Mouse (Mus musculus) ES-E14 (cell line): ENCODE measurements around the gene Cgnl1.

Source experiments
- CHD2 ChIP-seq: IDR thresholded peaks from 2 replicates; pipeline ENCODE4 v1.6.1; 2014; ENCODE audit warnings: mild to moderate bottlenecking, low read depth, low read length, inconsistent platforms
- MAFK ChIP-seq: IDR thresholded peaks from 2 replicates; pipeline ENCODE4 v1.6.1; 2014; ENCODE audit warnings: mild to moderate bottlenecking, low read depth, low read length, inconsistent platforms; ENCODE audit not compliant: insufficient read depth
- ZC3H11A ChIP-seq: IDR thresholded peaks from 2 replicates; pipeline ENCODE4 v1.6.1; 2012; ENCODE audit warnings: low read depth, mild to moderate bottlenecking, inconsistent platforms, low read length, borderline replicate concordance

GRCm38 (mm10) chr9:71807801-71808200, 36.4 kb upstream of the Cgnl1 start:
- no peak for TF ChIP-seq MAFK
- TF ChIP-seq ZC3H11A: no peak
- TF ChIP-seq CHD2: no peak
